Mouse (Mus musculus) fat pad, adult 2 months (tissue): ENCODE results near the gene Mpped2.
A peak's percentile ranks its signal among the peaks of the same experiment; 100 is the strongest.

Source experiments
- DNase-seq: peaks from one replicate; pipeline ENCODE4 v3.0.0-alpha.2; 2011; ENCODE audit warnings: low read depth, low spot score; ENCODE audit errors: extremely low read depth

Gene Mpped2

GRCm38 (mm10) chr2:106696372-106696771 lies 3.3 kb downstream of the Mpped2 start:
- DNase-seq: no peak

GRCm38 (mm10) chr2:106705664-106706063 lies 12.6 kb downstream of the Mpped2 start:
- DNase-seq: no peak

- no peak for DNase-seq
These were observed 14.1 kb downstream of the Mpped2 start for GRCm38 (mm10) chr2:106707136-106707535.

- no peak for DNase-seq
These were observed 17.9 kb downstream of the Mpped2 start for GRCm38 (mm10) chr2:106710862-106711477.

GRCm38 (mm10) chr2:106711506-106711905 lies 18.4 kb downstream of the Mpped2 start:
- DNase-seq: no peak

- DNase-seq: no peak
These were observed 20.1 kb downstream of the Mpped2 start for GRCm38 (mm10) chr2:106713151-106713550.

GRCm38 (mm10) chr2:106715674-106716364 lies 22.8 kb downstream of the Mpped2 start:
- no peak for DNase-seq

- no peak for DNase-seq
These were observed 23.3 kb downstream of the Mpped2 start for GRCm38 (mm10) chr2:106716365-106716717.

GRCm38 (mm10) chr2:106718888-106719287 lies 25.8 kb downstream of the Mpped2 start:
- DNase-seq: no peak

- no peak for DNase-seq
These were observed 26.4 kb downstream of the Mpped2 start for GRCm38 (mm10) chr2:106719434-106719833.

- no peak for DNase-seq
These were observed 27.6 kb downstream of the Mpped2 start for GRCm38 (mm10) chr2:106720644-106721043.

GRCm38 (mm10) chr2:106722020-106722419 lies 29.0 kb downstream of the Mpped2 start:
- DNase-seq: no peak

GRCm38 (mm10) chr2:106729951-106730564 lies 37.0 kb downstream of the Mpped2 start:
- peak; percentile 14 for DNase-seq

GRCm38 (mm10) chr2:106730608-106731007 lies 37.5 kb downstream of the Mpped2 start:
- no peak for DNase-seq

- DNase-seq: no peak
These were observed 38.4 kb downstream of the Mpped2 start for GRCm38 (mm10) chr2:106731478-106731877.

GRCm38 (mm10) chr2:106732171-106732570 lies 39.1 kb downstream of the Mpped2 start:
- DNase-seq: no peak

GRCm38 (mm10) chr2:106733396-106733795 lies 40.3 kb downstream of the Mpped2 start:
- no peak for DNase-seq

GRCm38 (mm10) chr2:106734004-106734403 lies 40.9 kb downstream of the Mpped2 start:
- DNase-seq: no peak

GRCm38 (mm10) chr2:106735211-106735610 lies 42.1 kb downstream of the Mpped2 start:
- DNase-seq: no peak

- no peak for DNase-seq
These were observed 42.8 kb downstream of the Mpped2 start for GRCm38 (mm10) chr2:106735792-106736359.

- DNase-seq: no peak
These were observed 45.9 kb downstream of the Mpped2 start for GRCm38 (mm10) chr2:106738951-106739350.

GRCm38 (mm10) chr2:106744086-106744485 lies 51.0 kb downstream of the Mpped2 start:
- no peak for DNase-seq
